Mouse (Mus musculus): Measurements from ENCODE around the gene Snf8.

Snf8 gene

DNA sequence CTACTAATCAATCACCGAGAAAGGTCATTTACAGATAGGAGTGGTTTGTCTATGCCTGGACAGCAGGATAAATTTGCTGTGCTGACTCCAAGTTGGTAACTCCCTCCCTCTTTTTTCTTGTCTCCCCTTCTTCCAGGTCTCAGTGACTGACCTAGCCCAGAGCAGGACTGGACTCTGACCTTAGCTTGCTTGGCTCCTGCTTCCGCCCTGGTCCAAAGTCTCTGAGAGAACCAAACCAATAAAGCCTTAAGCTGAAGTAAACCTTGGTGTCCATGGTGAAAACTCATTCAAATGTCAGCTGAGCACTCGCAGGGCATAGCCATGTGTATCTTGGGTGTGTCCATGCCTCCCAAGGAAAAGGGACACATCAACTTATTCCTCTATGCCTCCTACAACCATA lies 4.1 kb upstream of the Snf8 start:
- DNase-seq = peak in 1 of 2 experiments; percentile 40

DNA sequence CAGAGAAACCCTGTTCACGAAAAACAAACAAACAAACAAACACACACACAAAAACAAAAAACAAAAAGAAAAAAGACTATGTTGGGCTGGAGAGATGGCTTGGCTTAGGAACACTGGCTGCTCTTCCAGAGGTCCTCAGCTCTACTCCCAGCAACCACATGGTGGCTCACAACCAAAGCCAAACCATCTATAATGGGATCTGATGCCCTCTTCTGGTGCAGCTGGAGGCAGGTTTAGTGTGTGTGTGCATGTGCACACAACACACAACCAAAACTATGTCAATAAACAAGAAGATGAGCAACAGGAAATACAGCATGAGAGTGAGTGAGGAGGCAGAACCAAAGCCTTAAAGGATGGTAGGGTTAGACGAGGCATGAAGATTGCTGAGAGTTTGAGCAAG lies 3.0 kb upstream of the Snf8 start:
- no peak for DNase-seq

DNA sequence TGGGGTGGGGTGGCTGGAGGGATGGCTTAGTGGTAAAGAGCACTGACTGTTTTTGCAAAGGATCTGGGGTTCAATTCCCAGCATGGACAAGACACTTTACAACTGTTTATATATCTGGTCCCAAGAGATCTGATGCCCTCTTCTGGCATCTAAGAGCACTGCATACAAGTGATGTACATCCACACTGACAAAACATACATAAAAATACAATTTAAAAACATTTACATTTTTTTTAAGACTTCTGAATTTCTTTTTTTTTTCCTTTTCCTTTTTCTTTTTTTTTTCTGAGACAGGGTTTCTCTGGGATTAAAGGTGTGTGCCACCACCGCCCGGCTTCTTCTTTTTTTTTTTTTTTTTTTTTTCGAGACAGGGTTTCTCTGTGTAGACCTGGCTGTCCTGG lies 1.4 kb upstream of the Snf8 start:
- no peak for DNase-seq

DNA sequence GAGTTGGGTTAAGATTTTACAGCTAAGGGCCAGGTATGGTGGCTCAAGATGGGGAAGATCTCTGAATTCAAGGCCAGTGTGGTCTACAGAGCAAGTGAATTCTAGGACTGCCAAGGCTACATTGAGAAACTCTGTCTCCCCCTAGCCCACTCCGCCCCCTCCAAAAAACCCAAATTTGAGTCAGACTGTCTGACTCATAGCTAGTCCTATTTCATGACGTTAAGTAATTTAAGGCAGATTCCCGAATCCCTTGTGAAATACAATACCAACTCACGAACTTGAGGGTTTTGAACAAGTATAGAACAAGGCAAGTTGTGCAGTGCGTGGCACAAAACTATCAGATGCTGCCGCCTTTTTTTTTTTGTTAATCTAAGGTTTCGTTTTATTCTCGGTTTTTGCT lies 569 bp upstream of the Snf8 start:
- DNase-seq = no peak

DNA sequence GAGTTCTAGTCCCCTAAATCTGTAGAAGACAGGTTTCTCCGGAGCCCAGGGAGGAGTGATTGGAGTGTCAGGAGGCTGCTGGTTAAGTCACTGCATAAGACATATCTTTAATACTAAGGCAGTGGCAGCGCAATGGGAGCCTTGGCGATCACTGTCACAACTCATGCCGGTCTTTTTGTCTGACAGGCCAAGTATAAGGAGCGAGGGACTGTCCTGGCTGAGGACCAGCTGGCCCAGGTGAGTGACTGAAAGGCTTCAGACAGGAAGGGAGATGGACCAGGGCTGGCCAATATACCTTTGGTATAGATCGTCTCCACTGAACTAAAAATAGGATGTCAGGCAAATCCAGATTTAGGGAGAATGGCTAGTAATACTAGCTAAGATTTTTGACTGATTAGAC lies 448 bp downstream of the Snf8 start:
- no peak for DNase-seq

DNA sequence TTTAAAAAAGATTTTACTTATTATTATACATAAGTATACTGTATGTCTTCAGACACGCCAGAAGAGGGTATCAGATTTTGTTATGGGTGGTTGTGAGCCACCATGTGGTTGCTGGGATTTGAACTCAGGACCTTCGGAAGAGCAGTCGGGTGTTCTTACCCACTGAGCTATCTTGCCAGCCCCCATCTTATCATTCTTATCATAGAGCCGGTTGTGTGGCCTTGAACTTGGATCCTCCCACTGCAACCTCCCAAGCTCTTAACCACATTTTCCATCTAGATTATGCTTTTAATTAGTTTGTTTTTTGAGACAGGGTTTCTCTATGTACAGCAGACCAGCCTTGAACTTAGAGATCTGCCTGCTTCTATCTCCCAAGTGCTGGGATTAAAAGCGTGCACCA lies 2.8 kb downstream of the Snf8 start:
- DNase-seq = no peak

DNA sequence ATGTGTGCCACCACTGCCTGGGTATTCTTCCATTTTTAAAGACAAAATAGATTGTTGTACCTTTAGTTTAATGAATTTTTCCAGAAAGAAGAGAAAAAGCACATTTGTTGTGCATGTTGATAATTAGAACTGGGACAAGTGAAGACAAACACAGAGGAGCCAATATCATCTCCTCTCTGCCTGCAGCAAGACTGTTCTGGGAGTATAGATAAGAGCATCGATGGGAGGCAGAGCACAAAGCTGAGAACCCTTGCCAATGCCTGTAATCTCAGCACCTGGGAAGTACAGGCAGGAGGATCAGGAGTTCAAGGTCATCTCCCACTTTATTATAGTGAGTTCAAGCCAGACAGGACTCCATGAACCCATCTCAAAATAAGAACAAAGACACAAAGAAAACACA lies 3.9 kb downstream of the Snf8 start:
- no peak for DNase-seq

DNA sequence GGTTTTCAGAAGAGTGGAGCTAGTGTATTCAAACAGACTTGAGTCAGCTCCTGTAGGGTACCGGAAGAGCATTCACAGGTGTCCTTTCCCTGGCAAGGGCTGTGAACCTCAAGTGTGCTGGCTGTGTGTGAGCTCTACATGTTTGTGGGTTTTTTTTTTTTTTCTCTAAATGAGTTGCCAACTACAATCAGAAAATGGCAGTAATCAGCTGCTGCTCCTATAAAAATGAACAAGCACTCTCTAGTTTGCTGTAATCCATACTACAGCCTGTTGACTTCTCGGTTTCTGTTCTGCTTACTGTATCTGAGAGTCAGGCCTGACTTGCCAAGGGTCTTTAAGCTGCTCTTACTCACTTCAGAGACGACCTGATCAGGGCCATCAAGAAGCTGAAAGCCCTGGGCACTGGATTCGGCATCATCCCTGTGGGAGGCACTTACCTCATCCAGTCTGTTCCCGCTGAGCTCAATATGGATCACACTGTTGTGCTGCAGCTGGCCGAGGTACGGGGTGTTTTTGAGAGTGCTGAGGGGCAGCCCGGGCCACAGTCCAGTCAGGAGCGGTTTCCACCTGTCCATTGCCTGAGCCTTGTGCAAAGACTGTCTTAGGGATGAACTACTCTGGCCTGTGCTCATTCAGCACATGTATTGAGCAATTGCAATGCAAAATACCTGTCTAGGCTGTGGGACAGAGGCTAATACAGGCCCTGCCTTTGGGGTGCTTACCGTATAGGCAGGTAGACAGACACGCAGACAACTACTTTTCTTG lies 10.3 kb downstream of the Snf8 start:
- no peak for DNase-seq

DNA sequence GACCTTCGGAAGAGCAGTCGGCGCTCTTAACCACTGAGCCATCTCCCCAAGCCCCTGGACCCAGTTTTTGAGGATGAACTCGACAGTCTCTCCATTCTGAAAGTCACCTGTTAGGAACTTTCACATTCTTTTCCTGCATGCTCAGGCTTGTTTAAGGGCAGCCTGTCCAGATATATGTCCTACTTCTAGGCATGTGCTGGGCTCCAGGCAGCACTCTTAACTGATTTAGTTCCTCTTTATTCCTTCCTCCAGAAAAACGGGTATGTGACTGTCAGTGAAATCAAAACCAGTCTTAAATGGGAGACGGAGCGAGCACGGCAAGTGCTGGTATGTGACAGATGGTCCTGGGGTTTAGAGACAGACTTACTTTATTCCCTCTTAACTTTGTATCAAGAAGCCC lies 11.3 kb downstream of the Snf8 start:
- no peak for DNase-seq

DNA sequence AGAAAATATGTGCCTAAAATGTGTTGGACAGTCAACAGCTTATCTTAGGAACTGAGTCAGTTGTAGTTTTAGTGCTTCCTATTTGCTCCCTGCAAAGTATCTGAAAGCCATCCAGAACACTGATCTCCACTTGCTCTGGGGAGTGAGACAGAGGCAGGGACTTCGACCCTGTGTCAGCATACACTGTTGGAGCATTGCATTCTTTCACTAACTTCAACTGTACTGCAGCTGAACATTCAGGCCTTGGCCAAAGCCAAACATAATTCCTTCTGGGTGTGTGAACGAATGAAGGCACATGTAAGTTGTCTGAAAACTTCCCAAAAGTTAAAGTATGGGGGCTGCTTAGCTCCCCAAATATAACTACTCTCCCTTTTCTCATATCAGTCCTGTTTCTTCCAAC lies 12.1 kb downstream of the Snf8 start:
- DNase-seq = no peak

DNA sequence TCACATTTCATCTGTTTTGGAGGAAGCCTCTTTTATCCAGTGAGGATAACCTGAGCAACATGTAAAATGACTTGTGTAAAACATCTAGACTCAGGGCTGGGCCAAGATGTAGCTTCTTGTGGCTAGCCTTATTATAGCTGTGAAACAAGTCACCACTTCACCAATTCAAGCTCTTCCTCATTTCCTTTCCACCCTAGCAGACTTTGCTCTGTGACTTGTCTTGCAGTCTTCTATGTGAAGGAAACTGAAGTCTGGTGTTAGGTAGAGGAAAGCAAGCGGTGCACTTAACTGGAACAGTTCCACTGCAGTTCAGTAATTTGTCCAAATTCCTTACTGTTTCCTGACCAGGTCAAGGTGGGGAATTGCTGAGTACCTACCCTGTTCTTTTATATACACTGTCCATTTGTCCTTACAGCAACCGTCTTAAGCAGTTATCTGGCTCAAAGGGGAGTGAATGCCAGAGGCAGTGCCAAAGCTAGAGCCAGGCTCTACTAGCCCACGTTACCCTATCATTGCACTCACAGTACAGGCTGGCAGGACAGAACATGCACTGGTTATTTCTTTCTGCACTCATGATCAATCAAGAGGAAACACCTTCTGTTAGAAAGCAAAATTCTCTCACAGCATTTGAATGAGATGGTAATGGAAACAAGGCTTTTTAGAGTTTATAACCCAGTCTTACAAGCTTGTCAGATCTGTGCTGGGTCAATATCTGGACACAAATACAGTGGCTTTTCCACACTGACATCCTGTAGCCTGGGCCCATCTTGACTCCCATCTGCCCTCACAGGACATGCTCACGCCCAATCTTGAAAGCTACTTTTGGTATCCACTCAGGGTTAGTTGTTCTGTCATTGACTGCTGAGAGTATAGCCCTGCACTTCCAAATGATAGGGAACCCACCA lies 13.0 kb downstream of the Snf8 start:
- no peak for DNase-seq

DNA sequence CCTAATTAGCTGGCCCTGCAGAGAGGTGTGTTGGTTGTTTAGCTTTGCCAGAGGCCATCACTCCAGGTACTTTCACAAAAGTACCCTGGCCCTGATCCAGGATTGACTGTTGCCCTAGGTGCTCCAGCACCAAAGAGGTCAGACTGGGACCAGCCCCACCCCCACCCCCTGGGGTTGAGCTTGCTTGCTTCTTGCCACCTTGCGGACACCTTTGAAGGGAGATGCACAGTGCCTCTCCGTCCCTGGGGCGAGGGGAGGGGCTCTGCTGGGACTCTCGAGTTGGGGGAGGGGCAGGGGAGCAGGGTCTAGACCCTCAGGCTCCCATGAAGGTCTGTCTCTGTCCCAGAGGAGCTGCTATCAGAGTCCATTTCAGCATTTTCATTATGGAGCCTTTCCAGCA lies 15.3 kb downstream of the Snf8 start:
- no peak for DNase-seq

DNA sequence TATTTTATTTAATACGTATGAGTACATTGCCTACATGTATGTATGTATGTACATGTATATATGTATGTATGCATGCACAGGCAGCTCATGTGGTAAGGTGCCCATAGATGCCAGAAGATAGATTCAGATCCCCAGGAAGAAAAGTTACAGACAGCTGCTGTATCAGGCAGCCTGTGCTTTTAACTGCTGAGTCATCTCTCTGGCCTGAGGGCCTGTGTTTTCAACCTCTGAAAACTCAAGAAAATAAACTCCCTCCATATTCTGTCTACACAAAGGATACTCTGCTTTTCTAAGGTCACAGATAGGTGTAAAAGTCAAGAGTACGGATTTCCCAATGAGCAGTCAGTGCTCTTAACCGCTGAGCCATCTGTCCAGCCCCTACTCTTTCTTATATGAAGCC lies 16.2 kb downstream of the Snf8 start:
- DNase-seq = no peak

DNA sequence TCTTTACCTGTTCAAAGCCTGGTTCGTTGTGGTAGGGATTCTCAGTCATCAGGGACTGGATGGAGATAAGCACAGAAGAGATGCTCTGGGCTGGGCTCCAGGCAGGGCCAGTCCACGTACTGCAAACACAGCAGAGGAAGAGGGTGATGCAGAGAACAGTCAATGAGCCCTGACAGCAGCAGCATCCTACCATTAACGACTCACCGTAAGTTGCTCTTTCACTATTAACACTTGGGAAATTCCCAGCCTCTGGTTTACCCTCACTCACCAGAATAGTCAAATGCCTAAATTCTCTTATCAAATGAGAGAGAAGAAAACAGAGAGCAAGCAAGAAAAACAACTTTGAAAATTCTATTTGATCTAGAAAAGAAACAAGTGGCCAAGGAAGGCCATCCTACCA lies 23.6 kb downstream of the Snf8 start:
- no peak for DNase-seq

DNA sequence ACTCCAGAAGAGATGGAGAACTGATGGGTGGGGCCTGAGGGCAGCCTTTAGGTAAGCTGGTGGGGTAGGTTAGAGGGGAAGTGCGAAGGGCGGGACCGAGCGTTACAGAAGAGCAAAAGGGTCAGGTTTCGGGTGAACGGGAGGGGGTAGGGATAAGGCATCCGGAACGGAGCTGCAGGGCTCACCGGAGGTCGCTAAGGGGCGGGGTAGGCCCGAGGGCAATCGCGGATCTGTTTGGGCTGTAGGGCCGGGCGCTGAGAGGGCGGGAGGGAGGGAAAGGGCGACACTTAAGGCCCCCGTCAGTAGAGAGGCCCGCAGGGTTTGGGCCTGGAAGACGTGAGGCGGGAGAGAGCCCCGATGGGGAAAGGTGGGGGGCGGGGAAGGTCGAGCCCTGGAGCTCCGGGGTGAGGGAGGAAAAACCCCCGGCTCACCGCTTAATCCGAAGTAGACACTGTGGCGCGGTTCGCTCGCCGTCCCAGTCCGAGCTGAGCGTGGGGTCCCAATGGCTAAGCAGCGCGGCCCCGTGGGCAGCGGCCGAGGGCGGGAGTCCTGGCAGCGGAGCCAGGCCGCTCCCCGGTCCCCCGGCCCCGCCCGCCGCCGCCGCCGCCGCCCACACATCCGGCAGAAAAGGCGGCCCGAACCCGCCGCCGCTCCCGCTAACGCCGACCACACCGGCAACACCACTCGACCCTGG lies 30.0 kb downstream of the Snf8 start:
- DNase-seq = peak; percentile 53 to 68

DNA sequence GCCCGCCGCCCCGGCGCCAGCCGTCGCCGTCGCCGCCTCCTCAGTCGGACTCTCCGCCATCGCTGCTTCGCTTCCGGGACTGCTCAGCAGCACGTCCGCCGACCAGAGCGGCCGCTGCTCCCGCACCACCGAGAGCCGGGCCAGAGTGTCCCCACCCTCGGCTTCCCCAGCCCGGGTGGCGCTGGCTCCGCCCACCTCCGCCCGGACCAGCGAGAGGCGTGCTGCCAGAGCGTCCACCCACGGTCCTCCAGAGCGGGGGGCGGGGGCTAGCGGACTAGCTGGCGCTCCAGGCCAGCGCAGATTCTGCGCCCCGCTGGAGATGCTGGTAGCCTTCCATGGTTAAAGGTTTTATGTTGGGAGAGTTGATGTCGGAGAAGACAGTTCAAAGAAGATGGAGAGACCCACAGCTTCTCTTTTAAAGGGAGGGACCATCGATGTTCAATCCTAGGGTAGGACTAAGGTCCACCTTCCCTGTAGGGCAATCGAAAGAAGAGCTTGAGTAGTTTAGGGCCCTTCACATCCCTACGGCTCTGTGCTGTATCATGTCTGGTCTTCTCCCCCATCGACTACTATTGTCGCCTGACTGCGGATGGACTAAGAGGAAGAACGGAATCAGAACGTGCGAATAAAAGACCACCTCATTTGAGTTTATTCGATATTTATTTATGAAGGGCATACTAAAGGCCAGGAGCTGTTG lies 30.7 kb downstream of the Snf8 start, which contains the start of gene Ube2z:
Ube2z (minus strand) TSS at position 174 of the 697 bp plus-strand sequence.
- DNase-seq = peak; percentile 99

DNA sequence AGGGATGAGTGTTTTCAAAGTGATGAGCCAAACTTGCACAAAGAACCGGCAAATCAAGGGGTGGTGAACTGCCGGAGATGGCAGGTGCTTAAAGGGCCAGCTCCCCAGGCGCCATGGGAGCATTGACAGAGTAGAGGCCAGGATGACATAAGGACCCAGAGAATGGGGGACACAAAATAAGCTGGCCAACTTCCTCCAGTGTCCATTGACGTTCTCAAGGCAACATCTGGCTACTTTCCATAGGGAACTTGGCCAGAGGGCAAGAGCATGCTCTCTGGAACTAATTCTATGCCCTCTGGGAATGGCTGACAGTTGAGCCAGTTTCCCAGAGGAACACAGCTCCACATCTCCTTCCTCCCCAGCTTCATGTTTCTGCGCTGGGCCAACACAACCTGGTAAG lies 33.5 kb downstream of the Snf8 start:
- DNase-seq = no peak

DNA sequence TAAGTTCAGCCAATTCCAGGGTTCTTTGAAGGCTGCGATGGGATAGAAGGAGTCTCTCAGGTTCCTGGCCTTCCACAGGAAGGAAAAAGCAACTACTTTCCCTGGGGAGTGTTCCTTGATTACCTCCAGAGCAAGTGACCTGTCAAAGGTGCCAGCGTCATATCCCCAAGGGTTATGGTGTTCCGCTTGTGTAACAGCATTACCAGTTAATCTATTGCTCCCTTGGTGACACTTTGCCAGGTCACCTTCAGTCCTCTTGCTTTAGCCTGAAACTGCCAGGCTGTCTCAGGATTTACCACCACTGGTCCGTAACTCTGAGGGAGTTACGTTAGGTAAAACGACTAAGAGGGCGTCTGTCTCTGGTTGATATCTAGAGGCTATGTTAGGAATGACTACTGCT lies 35.7 kb downstream of the Snf8 start:
- DNase-seq = no peak

DNA sequence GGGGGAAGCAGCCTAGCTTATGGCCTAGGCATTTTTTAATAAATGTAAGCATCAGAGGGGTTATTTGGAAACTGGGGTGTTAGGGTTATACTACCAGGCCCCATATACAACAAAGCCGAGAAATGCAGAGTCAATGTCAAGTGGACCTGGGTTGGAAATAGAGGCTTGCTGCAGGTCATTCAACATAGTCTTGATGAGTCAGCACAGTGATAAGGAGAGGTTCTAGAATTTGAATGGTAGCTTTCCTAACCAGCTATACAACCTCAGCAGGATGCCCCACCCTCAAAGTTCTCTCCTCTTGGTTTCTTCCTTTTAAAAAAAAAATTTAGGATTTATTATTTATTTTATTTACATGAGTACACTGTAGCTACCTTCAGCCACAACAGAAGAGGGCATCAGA lies 36.3 kb downstream of the Snf8 start:
- no peak for DNase-seq

DNA sequence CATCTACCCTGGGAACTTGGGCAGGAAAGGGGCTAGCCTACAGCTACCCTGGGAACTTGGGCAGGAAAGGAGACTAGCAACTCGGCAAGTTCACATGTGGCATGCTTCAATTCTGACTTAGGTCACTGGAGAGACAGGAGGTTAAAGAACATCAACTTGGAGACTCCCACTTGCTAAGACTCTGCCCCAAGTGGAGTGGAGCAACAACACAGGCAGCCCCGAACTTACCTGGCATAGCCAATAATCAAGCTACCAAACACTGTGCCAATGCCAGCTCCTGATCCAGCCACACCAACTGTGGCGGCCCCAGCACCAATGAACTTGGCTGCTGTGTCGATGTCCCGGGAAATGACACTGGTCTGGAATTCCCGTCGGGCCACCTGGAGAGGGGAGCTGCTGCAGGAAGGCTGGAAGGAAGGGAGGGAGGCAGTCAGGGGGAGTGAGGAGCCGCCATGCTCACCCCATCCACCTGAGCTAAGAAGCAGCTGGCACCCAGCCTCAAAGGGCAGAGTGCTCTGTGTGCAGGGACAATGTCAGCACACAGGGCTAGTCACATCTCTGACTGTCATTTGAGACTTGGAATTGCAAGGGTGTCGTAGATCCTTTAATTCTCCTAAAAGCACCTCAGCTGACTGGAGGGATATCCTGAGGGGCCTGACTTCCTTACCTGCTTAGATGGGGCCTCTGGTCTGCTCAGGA lies 38.8 kb downstream of the Snf8 start:
- DNase-seq = no peak

DNA sequence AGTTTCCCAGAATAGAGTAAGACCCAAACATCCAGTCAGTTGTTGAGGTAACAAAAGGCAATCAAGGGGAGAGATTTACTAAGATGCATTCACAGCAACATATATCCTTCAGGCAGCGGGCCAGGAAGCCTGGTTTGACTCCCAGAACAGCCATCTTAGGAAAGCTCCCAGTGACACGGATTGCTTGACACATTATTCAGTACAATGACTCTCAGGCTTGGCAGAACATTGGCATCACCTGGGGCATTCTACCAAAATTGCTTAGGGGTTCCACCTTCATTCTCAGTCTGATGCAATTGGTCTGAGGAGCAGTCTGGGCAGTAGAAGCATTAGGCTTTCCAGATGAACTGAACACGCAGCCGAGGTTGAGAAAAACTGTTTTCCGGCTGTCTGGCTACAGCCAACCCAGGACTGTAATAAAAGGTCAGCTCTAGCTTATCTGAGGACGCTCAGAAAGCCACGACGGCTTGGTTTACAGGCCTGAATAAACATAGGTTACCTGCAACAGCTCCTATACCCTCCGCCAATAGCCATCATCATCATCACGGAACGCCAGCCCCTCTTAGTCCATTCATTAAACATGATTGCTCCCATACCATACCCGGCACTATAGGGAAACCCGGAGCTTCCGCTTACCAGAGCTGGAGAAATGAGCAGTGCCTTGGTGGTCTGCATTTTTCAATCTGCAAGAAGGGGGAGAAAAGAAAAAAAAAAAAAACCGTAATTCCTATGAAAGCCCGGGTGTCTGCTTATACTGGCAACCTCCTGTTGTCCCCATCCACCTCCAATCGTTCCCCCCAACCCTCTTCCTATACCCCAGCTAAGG lies 39.9 kb downstream of the Snf8 start:
- DNase-seq = peak in 1 of 2 experiments; percentile 21

Data from kidney, postnatal 4 days (tissue).